Mouse (Mus musculus) lung, embryonic 15.5 days (tissue): ENCODE measurements around the gene Med10. TPM values are rescaled to one million over a fixed set of nuclear protein-coding genes. Genes with fewer than 3 reads are reported as not detected.

Source experiments
- ATAC-seq: fragments of 200-750 bp; cut with Nextera tagmentation; 2 replicates; pipeline ENCODE4 v1.8.0; 2017; ENCODE audit warnings: moderate number of reproducible peaks, borderline replicate concordance; ENCODE audit not compliant: low FRiP score, low TSS enrichment; ENCODE audit errors: extremely low read depth
- H3K27ac ChIP-seq: fragments of 300-500 bp; sonication (generic); 2 replicates; pipeline ENCODE4 v1.5.1; 2015; ENCODE audit warnings: moderate library complexity, mild to moderate bottlenecking, inconsistent platforms
- H3K27me3 ChIP-seq: fragments of 300-500 bp; sonication (generic); 2 replicates; pipeline ENCODE4 v1.6.1; 2015; ENCODE audit warnings: inconsistent platforms
- H3K36me3 ChIP-seq: fragments of 300-500 bp; sonication (generic); 2 replicates; pipeline ENCODE4 v1.6.1; 2015; ENCODE audit warnings: inconsistent platforms
- H3K4me1 ChIP-seq: fragments of 300-500 bp; sonication (generic); 2 replicates; pipeline ENCODE4 v1.6.1; 2015; ENCODE audit warnings: inconsistent platforms
- H3K4me2 ChIP-seq: fragments of 300-500 bp; sonication (generic); 2 replicates; pipeline ENCODE4 v1.6.1; 2015; ENCODE audit warnings: inconsistent platforms, mild to moderate bottlenecking, moderate library complexity
- H3K4me3 ChIP-seq: fragments of 300-500 bp; sonication (generic); 2 replicates; pipeline ENCODE4 v1.5.1; 2015; ENCODE audit warnings: mild to moderate bottlenecking, inconsistent platforms
- H3K9ac ChIP-seq: fragments of 300-500 bp; sonication (generic); 2 replicates; pipeline ENCODE4 v1.6.1; 2015; ENCODE audit warnings: inconsistent platforms
- H3K9me3 ChIP-seq: fragments of 300-500 bp; sonication (generic); 2 replicates; pipeline ENCODE4 v1.6.1; 2016; ENCODE audit warnings: inconsistent platforms
- WGBS: fragments of 180-500 bp; shearing (Covaris S2); methylation state at CpG from one replicate; pipeline ENCODE4 v1.1.7; 2015; 5-methylcytosine and 5-hydroxymethylcytosine counted together
- polyA plus RNA-seq: library from polyadenylated mRNA; unstranded; fragments of >200 nt; fragmentation: Nextera tagmentation; extraction: Ambion mirVana; gene quantifications from 2 replicates; pipeline ENCODE4 v1.2.1, GENCODE M21; 2015

The Med10 gene
- 137 and 141 TPM in 2 replicates for polyA plus RNA-seq

DNA sequence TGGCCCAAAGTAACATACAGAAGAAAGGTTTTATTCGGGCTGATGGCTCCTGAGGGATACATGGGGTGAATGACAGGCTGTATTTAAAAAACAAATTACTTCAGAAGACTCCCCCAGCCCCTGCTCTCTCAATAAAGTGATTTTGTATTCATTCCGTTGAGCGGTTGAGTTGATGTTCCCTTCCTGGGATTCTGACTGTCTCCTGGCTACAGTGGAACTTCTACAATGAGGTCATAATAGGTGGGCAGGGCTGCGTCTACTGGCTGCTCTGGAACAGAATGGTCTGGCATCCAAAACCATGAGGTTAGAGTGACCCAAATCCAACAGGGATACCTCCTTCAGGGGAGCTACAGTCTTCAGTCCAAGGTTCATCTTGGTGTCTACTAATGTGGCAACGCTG is at the start of gene Med10:
Gene Med10, plus strand, starts transcription at position 301 of the 400 bp plus-strand sequence.
- no peak for ATAC-seq
- no peak within 1 kb of the TSS for H3K4me2 ChIP-seq
- 79% methylated on average over 5 of the region's 5 CpGs for WGBS

DNA sequence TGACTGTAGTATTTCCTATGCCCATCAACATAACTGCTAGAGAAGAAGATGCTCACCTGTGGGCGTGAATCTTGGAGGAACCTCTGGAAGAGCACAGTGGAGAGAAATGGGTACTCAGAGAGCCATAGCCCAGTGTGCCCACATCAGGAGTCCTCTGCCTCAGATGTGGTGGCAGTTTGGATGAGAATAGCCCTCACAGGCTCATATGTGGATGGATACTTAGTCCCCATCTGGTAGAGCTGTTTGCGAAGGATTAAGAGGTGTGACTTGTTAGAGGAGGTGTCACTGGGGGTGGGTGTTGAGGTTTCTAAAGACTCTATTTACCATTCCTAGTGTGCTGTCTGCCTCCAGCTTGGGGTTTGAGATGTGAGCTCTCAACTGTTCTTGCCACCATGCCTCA is 49.3 kb upstream of the Med10 start:
- Histone ChIP-seq H3K4me1 (no peaks in the 10 kb centered on the region), H3K27ac (no peak overlapping the region), H3K9ac (no peak overlapping the region), H3K27me3 (no peaks in the 10 kb centered on the region), H3K4me3 (no peak overlapping the region), H3K4me2 (no peak overlapping the region), H3K9me3 (no peaks in the 10 kb centered on the region), H3K36me3 (no peaks in the 10 kb centered on the region)
- no peak for ATAC-seq
- 55% methylated on average over 2 of the region's 2 CpGs for WGBS

More for the DNA sequence above, at the start of gene Med10:
- H3K4me1 ChIP-seq: no peaks in the 10 kb centered on the region
- H3K9me3 ChIP-seq: no peaks in the 10 kb centered on the region
- no peaks in the 10 kb centered on the region for H3K36me3 ChIP-seq
- no peaks in the 10 kb centered on the region for H3K27me3 ChIP-seq
- H3K27ac ChIP-seq: no peak within 1 kb of the TSS
- no peak within 1 kb of the TSS for H3K4me3 ChIP-seq
- H3K9ac ChIP-seq: no peak within 1 kb of the TSS

- H3K4me2 ChIP-seq: no peak overlapping the region
- ATAC-seq: peak; percentile 71
- H3K27me3 ChIP-seq: no peaks in the 10 kb centered on the region
- H3K36me3 ChIP-seq: no peaks in the 10 kb centered on the region
- no peak overlapping the region for H3K4me3 ChIP-seq
- H3K27ac ChIP-seq: no peak overlapping the region
- 42% methylated on average over 6 of the region's 6 CpGs for WGBS
- no peaks in the 10 kb centered on the region for H3K9me3 ChIP-seq
- H3K9ac ChIP-seq: no peak overlapping the region
- H3K4me1 ChIP-seq: no peaks in the 10 kb centered on the region
Observed at GRCm38 (mm10) chr13:69758979-69759378, 43.2 kb upstream of the Med10 start.

- Histone ChIP-seq H3K27ac (no peak overlapping the region), H3K4me3 (no peak overlapping the region), H3K4me2 (no peak overlapping the region), H3K27me3 (no peaks in the 10 kb centered on the region), H3K9ac (no peak overlapping the region), H3K9me3 (no peaks in the 10 kb centered on the region), H3K36me3 (no peaks in the 10 kb centered on the region), H3K4me1 (no peaks in the 10 kb centered on the region)
- 43% methylated on average over 10 of the region's 10 CpGs for WGBS
- peak; percentile 78; the same call in 1 of the 2 replicates for ATAC-seq
Observed at GRCm38 (mm10) chr13:69761393-69761792, 40.8 kb upstream of the Med10 start.

DNA sequence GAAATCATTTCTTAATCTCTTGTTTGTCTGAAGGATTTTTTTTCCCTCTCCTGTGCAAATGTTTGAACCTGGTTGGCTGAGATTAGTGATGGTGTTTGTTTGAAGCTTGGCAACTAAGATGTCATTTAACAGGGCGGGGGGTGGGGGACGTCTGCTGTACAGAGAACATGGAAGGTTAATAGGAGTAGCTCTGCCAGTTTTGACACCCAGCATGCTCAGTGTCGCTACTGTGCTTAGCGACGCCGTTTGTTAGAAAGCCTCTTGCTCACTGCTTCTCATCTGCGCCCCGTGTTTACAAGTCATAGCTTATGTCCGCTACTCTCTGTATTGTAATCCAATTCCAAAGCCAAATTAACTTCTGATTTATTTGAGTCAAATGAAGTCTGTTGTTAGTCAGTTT is 37.5 kb upstream of the Med10 start:
- Histone ChIP-seq H3K36me3 (no peaks in the 10 kb centered on the region), H3K4me2 (no peak overlapping the region), H3K9me3 (no peaks in the 10 kb centered on the region), H3K4me1 (no peaks in the 10 kb centered on the region), H3K27ac (no peak overlapping the region), H3K9ac (no peak overlapping the region), H3K4me3 (no peak overlapping the region), H3K27me3 (no peaks in the 10 kb centered on the region)
- ATAC-seq: no peak
- WGBS: 57% methylated on average over 9 of the region's 9 CpGs

GRCm38 (mm10) chr13:69768152-69768551 is 34.0 kb upstream of the Med10 start:
- H3K4me3 ChIP-seq: no peak overlapping the region
- no peaks in the 10 kb centered on the region for H3K4me1 ChIP-seq
- ATAC-seq: no peak
- H3K9me3 ChIP-seq: no peaks in the 10 kb centered on the region
- WGBS: 84% methylated on average over 10 of the region's 10 CpGs
- H3K4me2 ChIP-seq: no peak overlapping the region
- no peak overlapping the region for H3K27ac ChIP-seq
- no peaks in the 10 kb centered on the region for H3K36me3 ChIP-seq
- H3K9ac ChIP-seq: no peak overlapping the region
- no peaks in the 10 kb centered on the region for H3K27me3 ChIP-seq

- H3K27ac ChIP-seq: no peak overlapping the region
- WGBS: 74% methylated on average over 12 of the region's 12 CpGs
- ATAC-seq: no peak
- no peak overlapping the region for H3K4me3 ChIP-seq
- H3K9me3 ChIP-seq: no peaks in the 10 kb centered on the region
- no peaks in the 10 kb centered on the region for H3K36me3 ChIP-seq
- no peak overlapping the region for H3K9ac ChIP-seq
- H3K27me3 ChIP-seq: no peaks in the 10 kb centered on the region
- no peaks in the 10 kb centered on the region for H3K4me1 ChIP-seq
- H3K4me2 ChIP-seq: no peak overlapping the region
Observed at GRCm38 (mm10) chr13:69770538-69771456, 31.4 kb upstream of the Med10 start.

- Histone ChIP-seq H3K4me3 (no peak overlapping the region), H3K9me3 (no peaks in the 10 kb centered on the region), H3K27ac (no peak overlapping the region), H3K9ac (no peak overlapping the region), H3K36me3 (no peaks in the 10 kb centered on the region), H3K4me1 (no peaks in the 10 kb centered on the region), H3K4me2 (no peak overlapping the region), H3K27me3 (no peaks in the 10 kb centered on the region)
- no peak for ATAC-seq
- 77% methylated on average over 4 of the region's 4 CpGs for WGBS
Observed at GRCm38 (mm10) chr13:69772358-69772757, 29.8 kb upstream of the Med10 start.

GRCm38 (mm10) chr13:69778221-69778620 is 24.0 kb upstream of the Med10 start:
- Histone ChIP-seq H3K4me2 (no peak overlapping the region), H3K9ac (no peak overlapping the region), H3K27ac (no peak overlapping the region), H3K4me1 (no peaks in the 10 kb centered on the region), H3K27me3 (no peaks in the 10 kb centered on the region), H3K9me3 (no peaks in the 10 kb centered on the region), H3K36me3 (no peaks in the 10 kb centered on the region), H3K4me3 (no peak overlapping the region)
- no peak for ATAC-seq
- 81% methylated on average over 19 of the region's 19 CpGs for WGBS

- Histone ChIP-seq H3K4me2 (no peak overlapping the region), H3K4me3 (no peak overlapping the region), H3K9ac (no peak overlapping the region), H3K9me3 (no peaks in the 10 kb centered on the region), H3K27ac (no peak overlapping the region), H3K4me1 (no peaks in the 10 kb centered on the region), H3K27me3 (no peaks in the 10 kb centered on the region), H3K36me3 (no peaks in the 10 kb centered on the region)
- ATAC-seq: no peak
- 81% methylated on average over 5 of the region's 5 CpGs for WGBS
Observed at GRCm38 (mm10) chr13:69788704-69789103, 13.5 kb upstream of the Med10 start.

DNA sequence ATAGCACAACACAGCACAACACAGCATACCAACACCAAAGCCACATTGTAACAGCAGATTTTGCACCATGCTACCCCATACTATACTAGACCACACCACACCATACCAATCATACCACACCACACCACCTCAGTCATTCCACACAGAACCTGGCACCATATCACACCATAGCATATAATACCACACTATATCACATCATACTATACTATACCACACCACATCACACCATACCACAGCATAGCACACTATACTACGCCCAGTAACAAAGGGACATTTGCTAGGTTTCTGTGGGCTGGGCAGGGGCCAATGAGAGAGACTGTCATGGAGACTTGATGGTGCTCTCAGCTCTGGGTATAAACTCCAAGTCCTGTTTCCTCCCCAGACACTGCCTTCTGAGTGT is 10.4 kb upstream of the Med10 start:
- H3K9me3 ChIP-seq: no peaks in the 10 kb centered on the region
- H3K4me1 ChIP-seq: no peaks in the 10 kb centered on the region
- H3K9ac ChIP-seq: no peak overlapping the region
- no peak overlapping the region for H3K27ac ChIP-seq
- 84% methylated on average over 1 of the region's 1 CpGs for WGBS
- H3K36me3 ChIP-seq: no peaks in the 10 kb centered on the region
- H3K4me3 ChIP-seq: no peak overlapping the region
- H3K4me2 ChIP-seq: no peak overlapping the region
- H3K27me3 ChIP-seq: no peaks in the 10 kb centered on the region
- ATAC-seq: no peak

GRCm38 (mm10) chr13:69792541-69793009 is 9.6 kb upstream of the Med10 start:
- Histone ChIP-seq H3K4me3 (no peak overlapping the region), H3K27ac (no peak overlapping the region), H3K36me3 (no peaks in the 10 kb centered on the region), H3K4me1 (no peaks in the 10 kb centered on the region), H3K9me3 (no peaks in the 10 kb centered on the region), H3K27me3 (no peaks in the 10 kb centered on the region), H3K9ac (no peak overlapping the region), H3K4me2 (no peak overlapping the region)
- 58% methylated on average over 12 of the region's 12 CpGs for WGBS
- no peak for ATAC-seq
